Mouse (Mus musculus) midbrain, postnatal 0 days (tissue): Measurements from ENCODE around the gene Trim7. TPM values are rescaled to one million over a fixed set of nuclear protein-coding genes. Genes with fewer than 3 reads are reported as not detected.

Experiments
- ATAC-seq: fragments of 200-750 bp; cut with Nextera tagmentation; 2 replicates; pipeline ENCODE4 v1.8.0; 2017; ENCODE audit warnings: moderate number of reproducible peaks, mild to moderate bottlenecking, moderate TSS enrichment, moderate library complexity; ENCODE audit not compliant: low FRiP score
- DNase-seq: peaks from one replicate; pipeline ENCODE4 v3.0.0-alpha.2; 2015; ENCODE audit warnings: low spot score
- H3K27ac ChIP-seq: fragments of 300-500 bp; sonication (generic); 2 replicates; pipeline ENCODE4 v1.5.1; 2014; ENCODE audit warnings: low read depth, mild to moderate bottlenecking, low read length, mixed read lengths
- H3K27me3 ChIP-seq: fragments of 300-500 bp; sonication (generic); 2 replicates; pipeline ENCODE4 v1.6.1; 2014; ENCODE audit warnings: low read length, control low read depth, mixed read lengths; ENCODE audit not compliant: insufficient read depth
- H3K36me3 ChIP-seq: fragments of 300-500 bp; sonication (generic); 2 replicates; pipeline ENCODE4 v1.6.1; 2014; ENCODE audit warnings: low read length, control low read depth, mixed read lengths; ENCODE audit not compliant: insufficient read depth
- H3K4me1 ChIP-seq: fragments of 300-500 bp; sonication (generic); 2 replicates; pipeline ENCODE4 v1.6.1; 2014; ENCODE audit warnings: mild to moderate bottlenecking, control low read depth, antibody characterized with exemption, low read length, mixed read lengths; ENCODE audit not compliant: insufficient read depth
- H3K4me2 ChIP-seq: fragments of 300-500 bp; sonication (generic); 2 replicates; pipeline ENCODE4 v1.6.1; 2014; ENCODE audit warnings: low read depth, mild to moderate bottlenecking, low read length, mixed read lengths; ENCODE audit not compliant: poor library complexity, severe bottlenecking
- H3K4me3 ChIP-seq: fragments of 300-500 bp; sonication (generic); 2 replicates; pipeline ENCODE4 v1.5.1; 2014; ENCODE audit warnings: low read depth, mild to moderate bottlenecking, low read length, moderate library complexity
- H3K9ac ChIP-seq: fragments of 300-500 bp; sonication (generic); replicated peaks from 2 replicates; pipeline ENCODE4 v1.6.1; 2014; ENCODE audit warnings: mild to moderate bottlenecking, low read length, moderate library complexity, mixed read lengths; ENCODE audit not compliant: poor library complexity, severe bottlenecking
- H3K9me3 ChIP-seq: fragments of 300-500 bp; sonication (generic); 2 replicates; pipeline ENCODE4 v1.6.1; 2016; ENCODE audit warnings: low read length, control low read depth
- CTCF ChIP-seq: IDR thresholded peaks from 2 replicates; pipeline ENCODE4 v1.5.1; 2016; ENCODE audit warnings: antibody characterized with exemption, mild to moderate bottlenecking
- WGBS: fragments of 180-500 bp; shearing (Covaris S2); extraction: QIAGEN DNeasy Blood & Tissue Kit; methylation state at CpG from one replicate; pipeline ENCODE4 v1.1.7; 2014; 5-methylcytosine and 5-hydroxymethylcytosine counted together
- polyA plus RNA-seq: library from polyadenylated mRNA; unstranded; fragments of >200 nt; fragmentation: Nextera tagmentation; extraction: Ambion mirVana; gene quantifications from 2 replicates; pipeline ENCODE4 v1.2.1, GENCODE M21; 2015
- total RNA-seq: library from RNA; depleted of rRNA; stranded (reverse); fragments of >200 nt; gene quantifications from 2 replicates; pipeline ENCODE4 v1.2.3, GENCODE M21; 2014

The Trim7 gene
- total and polyA plus RNA-seq, 2 experiments from 2014 or later = 3.7 to 7.7 TPM

DNA sequence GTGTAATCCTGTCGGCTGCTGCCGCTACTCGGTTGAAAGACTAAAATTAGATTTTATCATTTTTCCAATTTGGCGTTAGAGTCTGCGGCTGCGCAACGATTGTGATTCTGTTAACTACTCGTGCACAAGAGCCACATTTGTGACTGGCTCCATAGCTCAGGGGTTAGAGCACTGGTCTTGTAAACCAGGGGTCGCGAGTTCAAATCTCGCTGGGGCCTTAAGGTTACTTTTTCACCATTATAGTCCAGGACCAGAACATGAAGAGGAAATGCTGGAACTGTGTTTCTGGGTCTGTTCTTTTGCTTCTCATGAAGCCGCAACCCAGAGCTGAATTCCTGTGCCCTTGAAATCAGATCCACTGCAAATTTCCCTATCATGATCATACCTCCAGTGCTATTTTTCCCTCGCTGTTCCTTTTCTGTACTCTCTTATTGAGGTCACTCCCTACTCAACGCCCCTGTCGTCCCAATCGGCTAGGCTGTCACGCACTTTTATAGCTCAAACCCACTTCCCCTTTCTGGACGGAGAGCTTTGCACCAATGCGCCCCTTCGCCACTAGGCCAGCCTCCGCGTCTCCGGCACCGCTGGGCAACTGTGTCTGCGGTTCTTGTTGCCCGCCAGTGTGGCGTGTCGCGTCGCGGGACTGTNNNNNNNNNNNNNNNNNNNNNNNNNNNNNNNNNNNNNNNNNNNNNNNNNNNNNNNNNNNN lies 27.7 kb downstream of the Trim7 start:
- Histone ChIP-seq H3K4me1 (peaks cover 6% of the 10 kb centered on the region; the same call in 1 of the 2 replicates), H3K4me2 (peak overlapping the region; percentile 89), H3K9me3 (no peaks in the 10 kb centered on the region), H3K4me3 (peak overlapping the region; percentile 52), H3K27ac (peak overlapping the region; percentile 52; the same call in 1 of the 2 replicates), H3K36me3 (no peaks in the 10 kb centered on the region), H3K27me3 (no peaks in the 10 kb centered on the region), H3K9ac (peak overlapping the region; percentile 50)
- TF ChIP-seq CTCF = no peak; the same call in 1 of the 2 replicates
- WGBS = under 1% methylated on average over 31 of the region's 31 CpGs
- peak; percentile 85 for DNase-seq
- ATAC-seq = peak; percentile 46

DNA sequence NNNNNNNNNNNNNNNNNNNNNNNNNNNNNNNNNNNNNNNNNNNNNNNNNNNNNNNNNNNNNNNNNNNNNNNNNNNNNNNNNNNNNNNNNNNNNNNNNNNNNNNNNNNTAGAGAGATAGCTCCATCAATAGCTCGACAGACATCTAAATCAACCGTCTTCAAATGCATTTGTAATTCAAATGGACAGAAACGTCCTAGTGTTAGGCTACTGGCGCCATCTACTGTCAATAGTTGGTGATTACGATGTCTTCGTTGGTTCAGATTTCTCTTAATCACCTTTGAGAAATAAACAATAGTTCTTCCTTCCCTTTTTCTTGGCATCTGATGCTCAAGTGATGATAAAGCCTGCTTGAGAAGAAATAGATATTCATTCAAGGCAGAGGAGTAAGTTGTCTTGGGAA lies 33.1 kb downstream of the Trim7 start:
- ATAC-seq = no peak
- H3K4me3 ChIP-seq = peak overlapping the region; percentile 52
- DNase-seq = peak; percentile 88
- no peak overlapping the region for H3K27ac ChIP-seq
- no peaks in the 10 kb centered on the region for H3K4me1 ChIP-seq
- WGBS = 0% methylated on average over 6 of the region's 6 CpGs
- H3K9me3 ChIP-seq = no peaks in the 10 kb centered on the region
- H3K36me3 ChIP-seq = no peaks in the 10 kb centered on the region
- peak; percentile 92 for TF ChIP-seq CTCF
- no peaks in the 10 kb centered on the region for H3K27me3 ChIP-seq
- H3K4me2 ChIP-seq = peak overlapping the region; percentile 89
- H3K9ac ChIP-seq = no peak overlapping the region

DNA sequence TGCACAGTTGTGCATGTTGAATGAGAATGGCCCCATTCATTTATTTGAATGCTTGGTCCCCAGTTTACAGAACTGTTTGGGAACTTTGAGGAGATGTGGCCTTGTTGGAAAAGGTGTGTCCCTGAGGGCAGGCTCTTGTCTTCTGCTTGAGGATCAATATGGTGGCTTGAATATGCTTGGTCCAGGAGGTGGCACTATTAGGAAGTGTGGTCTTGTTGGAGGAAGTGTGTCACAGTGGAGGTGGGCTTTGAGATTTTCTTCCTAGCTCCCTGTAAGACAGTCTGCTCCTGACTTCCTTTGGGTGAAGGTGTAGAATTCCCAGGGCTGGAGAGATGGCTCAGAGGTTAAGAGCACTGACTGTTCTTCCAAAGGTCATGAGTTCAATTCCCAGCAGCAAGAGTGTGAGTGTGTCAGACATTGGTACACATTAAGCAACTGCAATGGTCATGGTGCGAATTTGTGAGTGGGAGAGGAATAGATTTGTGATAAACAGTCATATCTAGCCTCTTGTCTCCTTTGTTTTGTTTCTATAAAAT lies 36.9 kb downstream of the Trim7 start:
- no peak for ATAC-seq
- 82% methylated on average over 1 of the region's 1 CpGs for WGBS
- no peak; the same call in 1 of the 2 replicates for TF ChIP-seq CTCF

DNA sequence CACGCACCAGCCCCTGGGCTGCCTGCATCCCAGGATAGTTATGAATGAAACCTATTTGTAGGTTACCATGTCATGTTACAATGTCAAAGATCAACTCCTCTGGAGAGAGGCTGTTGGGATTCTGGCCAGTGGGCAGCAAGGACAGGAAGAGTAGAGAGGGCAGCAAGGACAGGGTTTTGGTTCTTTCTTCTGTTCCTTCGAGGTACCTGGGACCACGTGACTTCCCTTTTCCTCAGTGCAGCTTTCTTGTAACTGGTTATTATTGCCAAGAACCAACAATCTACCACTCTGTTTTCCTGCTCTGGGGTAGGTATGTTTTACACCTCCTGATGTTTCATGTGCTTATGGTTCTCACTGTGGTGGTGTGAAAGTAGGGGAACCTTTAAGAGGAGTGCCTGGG lies 37.9 kb downstream of the Trim7 start:
- 86% methylated on average over 3 of the region's 3 CpGs for WGBS

More for the DNA sequence above, 36.9 kb downstream of the Trim7 start:
- H3K9ac ChIP-seq = no peak overlapping the region
- DNase-seq = no peak
- no peak overlapping the region for H3K4me2 ChIP-seq
- H3K36me3 ChIP-seq = no peaks in the 10 kb centered on the region
- H3K27me3 ChIP-seq = no peaks in the 10 kb centered on the region
- H3K4me1 ChIP-seq = no peaks in the 10 kb centered on the region
- H3K27ac ChIP-seq = no peak overlapping the region
- no peaks in the 10 kb centered on the region for H3K9me3 ChIP-seq
- H3K4me3 ChIP-seq = no peak overlapping the region

DNA sequence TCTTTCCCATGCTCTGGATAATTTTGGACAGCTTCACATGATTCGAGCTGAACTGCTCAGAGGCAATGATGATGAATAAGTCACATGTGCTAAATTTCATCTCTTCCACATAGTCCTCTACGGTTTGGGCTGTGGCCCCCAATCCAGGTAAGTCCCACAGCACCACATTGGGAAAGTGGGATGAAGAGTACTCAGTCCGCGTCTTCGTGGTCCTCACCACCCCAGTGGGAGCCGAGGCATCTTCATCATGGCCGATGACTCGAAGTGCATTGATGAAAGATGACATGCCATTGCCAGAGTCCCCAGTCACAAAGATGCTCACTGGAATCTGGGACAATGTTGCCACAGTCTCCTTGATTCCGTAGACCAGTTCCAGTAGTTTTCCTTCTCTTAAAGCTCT lies 40.5 kb downstream of the Trim7 start:
- ATAC-seq (no peak), DNase-seq (no peak)
- WGBS = 94% methylated on average over 9 of the region's 9 CpGs
- H3K4me2 ChIP-seq = no peak overlapping the region
- no peak overlapping the region for H3K4me3 ChIP-seq
- H3K27ac ChIP-seq = no peak overlapping the region
- H3K9me3 ChIP-seq = no peaks in the 10 kb centered on the region
- no peak for TF ChIP-seq CTCF
- H3K4me1 ChIP-seq = no peaks in the 10 kb centered on the region
- no peaks in the 10 kb centered on the region for H3K27me3 ChIP-seq
- H3K36me3 ChIP-seq = no peaks in the 10 kb centered on the region
- H3K9ac ChIP-seq = no peak overlapping the region

More for the DNA sequence above, 37.9 kb downstream of the Trim7 start:
- Histone ChIP-seq H3K9me3 (no peaks in the 10 kb centered on the region), H3K36me3 (no peaks in the 10 kb centered on the region), H3K27ac (no peak overlapping the region), H3K4me1 (no peaks in the 10 kb centered on the region), H3K4me2 (no peak overlapping the region), H3K27me3 (no peaks in the 10 kb centered on the region), H3K9ac (no peak overlapping the region), H3K4me3 (no peak overlapping the region)
- TF ChIP-seq CTCF = no peak
- no peak for DNase-seq
- no peak for ATAC-seq
